Mouse (Mus musculus) kidney, postnatal 36 days (tissue): Measurements from ENCODE around the gene Tas2r137.

Experiments
- DNase-seq, 2 experiments: peaks; one replicate each; pipeline ENCODE4 v3.0.0; 2021 to 2022; ENCODE audit warnings: mixed read lengths in 2 of 2

Tas2r137 gene

DNA sequence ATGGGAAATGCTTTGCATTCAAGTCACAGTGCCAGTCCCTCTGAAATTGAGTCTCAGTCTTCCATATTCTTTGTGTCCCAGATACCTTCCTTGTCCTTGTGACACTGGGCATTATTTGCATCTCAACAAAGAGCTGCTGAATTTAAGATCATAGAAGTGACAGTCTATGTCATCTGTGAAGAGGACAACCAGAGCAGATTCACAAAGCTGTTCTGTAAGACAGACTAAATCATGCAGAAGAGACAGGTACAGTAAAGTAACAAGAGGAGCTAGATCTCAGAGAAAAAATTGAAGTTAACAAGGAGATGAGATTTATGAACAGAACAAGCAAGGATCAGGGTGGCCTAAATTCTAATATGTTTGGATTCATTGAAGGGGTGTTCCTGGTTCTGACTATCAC lies at the start of gene Tas2r137:
Gene Tas2r137, plus strand, starts transcription at position 301 of the 400 bp plus-strand sequence.
- no peak for DNase-seq

- DNase-seq = no peak
These were observed 49.8 kb upstream of the Tas2r137 start for GRCm38 (mm10) chr6:40441276-40441675.

- DNase-seq = no peak
These were observed 49.3 kb upstream of the Tas2r137 start for GRCm38 (mm10) chr6:40441755-40442154.

GRCm38 (mm10) chr6:40443281-40443928 lies 47.6 kb upstream of the Tas2r137 start:
- no peak for DNase-seq

DNA sequence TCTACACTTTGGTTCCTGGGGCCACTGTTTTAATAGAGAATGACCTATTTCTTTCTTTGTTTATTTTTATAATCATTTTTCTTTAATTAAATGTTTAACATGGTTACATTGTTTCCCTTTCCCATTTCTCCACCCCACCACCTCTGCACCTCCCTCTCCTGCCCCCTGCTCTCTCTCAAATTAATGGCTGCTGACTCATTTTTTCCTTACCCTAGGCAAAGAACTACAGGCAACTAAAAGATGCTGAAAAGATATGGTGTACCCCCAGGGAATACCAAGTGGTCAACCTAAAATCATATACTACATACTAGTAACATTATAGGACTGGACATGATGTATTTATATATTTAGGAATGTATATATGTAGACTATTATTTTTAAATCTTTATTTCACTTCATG lies 42.4 kb upstream of the Tas2r137 start:
- no peak for DNase-seq

- DNase-seq = peak in 1 of 2 experiments; percentile 10
These were observed 36.5 kb upstream of the Tas2r137 start for GRCm38 (mm10) chr6:40454436-40455041.

DNA sequence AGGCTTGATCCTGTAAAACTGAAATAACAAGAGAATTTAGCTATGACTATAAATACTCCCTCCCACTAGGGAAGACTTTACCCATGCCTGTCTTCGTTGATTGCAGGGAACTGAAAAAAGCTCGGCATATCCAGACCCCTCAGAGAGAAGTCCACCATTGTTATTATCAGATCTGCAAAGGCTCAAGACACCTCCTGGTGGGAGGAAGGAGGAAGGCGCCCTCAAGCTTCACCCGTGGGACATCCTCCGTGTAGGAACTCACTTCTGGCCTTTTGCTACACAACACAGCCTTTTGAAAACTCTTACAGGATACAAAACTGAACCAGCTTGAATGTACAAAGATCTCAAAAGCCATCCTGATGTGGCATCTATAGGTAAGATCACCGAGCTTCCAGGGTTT lies 25.3 kb upstream of the Tas2r137 start:
- peak in 1 of 2 experiments; percentile 11 for DNase-seq

- DNase-seq = peak; percentile 96
These were observed 19.9 kb upstream of the Tas2r137 start, which contains the start of gene Ssbp1 for GRCm38 (mm10) chr6:40470916-40471719. Ssbp1 (plus strand) TSS chr6:40471352.

GRCm38 (mm10) chr6:40471720-40472010 lies 19.4 kb upstream of the Tas2r137 start:
- DNase-seq = peak in 1 of 2 experiments; percentile 7

- DNase-seq = no peak
These were observed 14.9 kb upstream of the Tas2r137 start for GRCm38 (mm10) chr6:40476132-40476531.

DNA sequence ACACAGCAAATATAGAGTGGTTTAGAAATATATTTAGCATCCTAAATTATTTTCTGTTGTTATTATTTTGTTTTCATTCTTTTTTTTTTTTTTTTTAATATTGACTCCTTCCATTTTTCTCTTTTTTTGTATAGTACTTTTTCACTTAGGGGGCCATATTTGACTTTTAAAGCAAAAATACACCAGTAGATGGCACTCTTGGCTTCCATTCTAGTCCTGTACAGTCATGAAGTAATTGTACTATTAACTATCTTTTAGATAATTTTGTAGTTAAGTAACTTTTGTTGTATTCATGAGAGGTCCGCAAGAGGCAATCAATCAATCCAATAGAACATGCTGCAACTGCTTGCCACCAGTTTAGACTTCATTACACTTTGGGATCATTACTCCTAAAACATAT lies 11.3 kb upstream of the Tas2r137 start:
- DNase-seq = no peak

DNA sequence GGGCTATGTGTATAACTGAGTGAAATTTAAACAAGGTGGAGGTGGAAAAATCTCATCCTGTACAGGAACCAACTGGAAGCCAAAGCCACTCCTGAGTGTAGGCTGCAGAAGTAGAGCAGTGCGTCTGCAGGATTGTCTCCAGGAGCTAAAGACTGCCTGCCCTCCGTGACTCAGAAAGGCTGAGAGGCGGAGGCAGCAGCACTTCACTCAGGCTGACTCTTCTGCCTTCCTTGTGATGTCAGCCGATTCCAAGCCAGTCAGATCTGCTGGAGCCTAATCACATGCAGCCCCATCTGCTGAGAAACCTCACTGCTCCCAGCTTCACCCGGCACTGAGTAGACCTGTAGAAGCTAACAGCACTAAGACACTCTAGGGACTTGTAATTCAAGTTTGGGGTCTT lies 8.7 kb upstream of the Tas2r137 start:
- no peak for DNase-seq

DNA sequence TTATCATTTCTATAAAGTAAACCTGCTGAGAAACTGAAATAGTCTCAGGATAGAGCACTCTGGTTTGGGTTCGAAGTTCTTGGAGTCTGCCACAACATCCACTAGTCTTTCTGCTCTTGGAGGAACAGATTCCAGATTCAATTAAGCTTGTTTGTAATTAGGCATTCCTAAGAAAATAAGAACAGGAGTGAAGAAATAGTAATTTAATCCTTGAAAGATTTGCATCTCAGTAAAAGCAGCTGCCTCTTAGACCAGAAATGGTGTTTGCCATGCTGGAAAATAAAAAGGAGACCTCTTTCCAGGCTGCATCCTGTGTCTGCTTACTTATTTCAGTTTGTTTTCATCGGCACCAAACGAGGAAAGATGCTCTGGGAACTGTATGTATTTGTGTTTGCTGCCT lies 2.2 kb downstream of the Tas2r137 start, which contains the start of gene Tas2r108:
Gene Tas2r108, plus strand, starts transcription at position 301 of the 400 bp plus-strand sequence.
- DNase-seq = no peak

DNA sequence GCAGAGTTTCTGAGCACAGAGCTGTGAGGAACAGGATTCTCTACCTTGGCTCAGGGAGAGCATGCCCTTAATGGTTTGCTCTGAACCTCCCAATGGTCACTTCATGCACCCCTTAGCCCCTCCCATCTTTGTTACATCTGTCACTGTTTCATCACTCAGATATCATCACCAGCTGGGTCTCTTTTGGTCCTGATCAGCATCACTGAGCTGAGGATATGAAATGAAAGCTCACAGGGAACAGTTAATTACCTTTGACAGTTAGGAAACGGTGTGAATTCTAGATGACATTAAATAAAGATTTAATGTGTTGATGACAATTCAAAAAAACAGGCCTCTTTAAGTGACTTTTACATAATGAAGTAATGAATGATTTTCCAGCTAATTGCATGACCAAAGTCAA lies 28.4 kb downstream of the Tas2r137 start, which contains the start of gene Prss37:
Gene Prss37, minus strand, starts transcription at position 101 of the 400 bp plus-strand sequence.
- no peak for DNase-seq
